Mouse (Mus musculus): Measurements from ENCODE around the gene Sec23ip. TPM values are rescaled to one million over a fixed set of nuclear protein-coding genes. Genes with fewer than 3 reads are reported as not detected.

Sec23ip gene
- polyA plus RNA-seq, 1 experiment, result 11.5 TPM

Other genes starting within 250 kb of the Sec23ip start
- 29.2 and 37.5 TPM in 2 replicates for gene Bag3, start 221.3 kb upstream of the Sec23ip start, polyA plus RNA-seq (2012; ENCODE audit: insufficient read depth, insufficient read length, missing spikeins)
- gene Inpp5f, start 133.6 kb upstream of the Sec23ip start, polyA plus RNA-seq (2012; ENCODE audit: insufficient read depth, insufficient read length, missing spikeins), result 4.3 and 7.7 TPM in 2 replicates
- gene Mcmbp, start 4.4 kb upstream of the Sec23ip start, polyA plus RNA-seq (2012; ENCODE audit: insufficient read depth, insufficient read length, missing spikeins), result 13.8 and 17.6 TPM in 2 replicates